ENCODE assay signal across 9 mouse cellular contexts in genomic region chr11:104233574-104234206, GRCm38 (mm10). TPM values are rescaled to one million over a fixed set of nuclear protein-coding genes. Genes with fewer than 3 reads are reported as not detected.
DNase-seq lines count a peak whose midpoint lies in the region; ATAC-seq lines count a peak whose summit lies in the region.
"Had no signal": no experiment of that assay in that cellular context is flagged by ENCODE, and none has a peak within 500 bp of the region (broad histone marks: within the 10 kb centered on the region; RNA-seq: fewer than 3 reads in every experiment).

No protein-coding gene starts in this region.

- no peaks in the 10 kb centered on the region for H3K36me3 ChIP-seq in kidney, embryonic 14.5 days (ENCODE audit: control insufficient read depth, insufficient read depth, low read length)
- H3K36me3 ChIP-seq in forebrain, embryonic 16.5 days (ENCODE audit: control insufficient read depth, insufficient read depth) = no peaks in the 10 kb centered on the region
- no peaks in the 10 kb centered on the region for H3K36me3 ChIP-seq in midbrain, embryonic 11.5 days (ENCODE audit: control insufficient read depth, insufficient read depth, low read length)

- no peaks in the 10 kb centered on the region for H3K9me3 ChIP-seq in kidney, embryonic 14.5 days (ENCODE audit: control insufficient read depth, low read length)
- H3K9me3 ChIP-seq in forebrain, embryonic 16.5 days (ENCODE audit: control insufficient read depth, low read length) = no peaks in the 10 kb centered on the region
- no peaks in the 10 kb centered on the region for H3K9me3 ChIP-seq in midbrain, embryonic 11.5 days (ENCODE audit: control insufficient read depth, low read length)

- H3K9ac ChIP-seq in kidney, embryonic 14.5 days (ENCODE audit: low read depth, low read length) = no peak overlapping the region; the same call in 1 of the 2 replicates
- peak overlapping the region; percentile 94 for H3K9ac ChIP-seq in forebrain, embryonic 16.5 days (replicated peaks; ENCODE audit: low read depth, low read length)
- peak overlapping the region; percentile 36; the same call in 1 of the 2 replicates for H3K9ac ChIP-seq in midbrain, embryonic 11.5 days (ENCODE audit: low read length)

- no peak for ATAC-seq in kidney, embryonic 14.5 days (ENCODE audit: low FRiP score, low TSS enrichment)
- ATAC-seq in forebrain, embryonic 16.5 days = no peak
- no peak for ATAC-seq in midbrain, embryonic 11.5 days (ENCODE audit: low FRiP score)
- ATAC-seq in activated CD4-positive, CD25-positive, alpha-beta regulatory T cell, adult 4 months = no peak
- ATAC-seq in granulocyte monocyte progenitor cell, adult 5-6 weeks (replicated peaks; ENCODE audit: poor library complexity, severe bottlenecking) = no peak

- peak overlapping the region; percentile 6; the same call in 1 of the 2 replicates for H3K4me3 ChIP-seq in kidney, embryonic 14.5 days (ENCODE audit: low read length)
- peak overlapping the region; percentile 88 for H3K4me3 ChIP-seq in forebrain, embryonic 16.5 days (replicated peaks; ENCODE audit: low read length)
- peak overlapping the region; percentile 59 for H3K4me3 ChIP-seq in midbrain, embryonic 11.5 days (ENCODE audit: low read depth, low read length)

- H3K4me2 ChIP-seq in kidney, embryonic 14.5 days (replicated peaks; ENCODE audit: low read depth, low read length) = no peak overlapping the region; the same call in 1 of the 2 replicates
- peak overlapping the region; percentile 81 for H3K4me2 ChIP-seq in forebrain, embryonic 16.5 days (ENCODE audit: low read length)
- peak overlapping the region; percentile 93 for H3K4me2 ChIP-seq in midbrain, embryonic 11.5 days

- H3K4me1 ChIP-seq in kidney, embryonic 14.5 days (ENCODE audit: control insufficient read depth, insufficient read depth, low read length) = peaks cover 20% of the 10 kb centered on the region
- H3K4me1 ChIP-seq in forebrain, embryonic 16.5 days (replicated peaks; ENCODE audit: control insufficient read depth, insufficient read depth, low read length) = peaks cover 55% of the 10 kb centered on the region
- H3K4me1 ChIP-seq in midbrain, embryonic 11.5 days (ENCODE audit: control insufficient read depth, insufficient read depth, low read length) = peaks cover 22% of the 10 kb centered on the region

- no peak overlapping the region for H3K27ac ChIP-seq in kidney, embryonic 14.5 days (ENCODE audit: low read depth, low read length)
- H3K27ac ChIP-seq in forebrain, embryonic 16.5 days (ENCODE audit: low read length) = peak overlapping the region; percentile 96
- H3K27ac ChIP-seq in midbrain, embryonic 11.5 days (ENCODE audit: low read depth, low read length) = no peak overlapping the region

- H3K27me3 ChIP-seq in kidney, embryonic 14.5 days (ENCODE audit: control insufficient read depth, insufficient read depth, low read length) = peaks cover 47% of the 10 kb centered on the region
- H3K27me3 ChIP-seq in forebrain, embryonic 16.5 days (replicated peaks; ENCODE audit: control insufficient read depth, insufficient read depth, low read length) = peaks cover 4% of the 10 kb centered on the region; the same call in 1 of the 2 replicates
- peaks cover 48% of the 10 kb centered on the region for H3K27me3 ChIP-seq in midbrain, embryonic 11.5 days (ENCODE audit: control insufficient read depth, insufficient read depth, low read length)

- no peak for DNase-seq in kidney, postnatal 4 days
- peak; percentile 58 for DNase-seq in cerebellum, adult 8-10 months
- DNase-seq in midbrain, embryonic 11.5 days (ENCODE audit: low spot score, missing footprints) = peak; percentile 91
- DNase-seq in kidney, adult 11 months = no peak

- 3% methylated on average over 30 of the region's 30 CpGs for WGBS in kidney, embryonic 14.5 days
- 2% methylated on average over 30 of the region's 30 CpGs for WGBS in forebrain, embryonic 16.5 days
- 3% methylated on average over 30 of the region's 30 CpGs for WGBS in midbrain, embryonic 11.5 days

RNA-seq across cellular contexts. Expression of gene Mapt, which starts 2.5 kb away (rescaled TPM):
- 4.7 and 5.0 TPM in 2 replicates for polyA plus RNA-seq in kidney, embryonic 14.5 days (2014; fragmentation: Nextera tagmentation; extraction: Ambion mirVana)
- polyA plus RNA-seq in forebrain, embryonic 16.5 days (2015; fragmentation: Nextera tagmentation; extraction: Ambion mirVana) = 754 and 864 TPM in 2 replicates
- 70.9 and 71.6 TPM in 2 replicates for polyA plus RNA-seq in midbrain, embryonic 11.5 days (2014; fragmentation: Nextera tagmentation; extraction: Ambion mirVana)
- polyA plus RNA-seq in activated CD4-positive, CD25-positive, alpha-beta regulatory T cell, adult 4 months (2017; shearing (Covaris generic)) = 1 to 10 TPM in 1 of 2 experiments, not detected in 1; 1.5 TPM
- total RNA-seq in granulocyte monocyte progenitor cell, adult 5-6 weeks (2014; fragmentation: Nextera tagmentation) = not detected in 2 replicates
- not detected in 2 replicates for total RNA-seq in granulocyte monocyte progenitor cell, adult 5-6 weeks (2017)
- total RNA-seq: hematopoietic stem cell, adult 5-6 weeks had no signal

RNA-seq across cellular contexts. Expression of gene Sppl2c, which starts 47.6 kb away (rescaled TPM):
- polyA plus RNA-seq in kidney, embryonic 14.5 days (2014; fragmentation: Nextera tagmentation; extraction: Ambion mirVana) = not detected in 2 replicates
- not detected in 2 replicates for polyA plus RNA-seq in forebrain, embryonic 16.5 days (2015; fragmentation: Nextera tagmentation; extraction: Ambion mirVana)
- not detected in 2 replicates for polyA plus RNA-seq in midbrain, embryonic 11.5 days (2014; fragmentation: Nextera tagmentation; extraction: Ambion mirVana)
- not detected for polyA plus RNA-seq in activated CD4-positive, CD25-positive, alpha-beta regulatory T cell, adult 4 months (2017; shearing (Covaris generic))
- not detected in 2 replicates for total RNA-seq in granulocyte monocyte progenitor cell, adult 5-6 weeks (2014; fragmentation: Nextera tagmentation)
- total RNA-seq in granulocyte monocyte progenitor cell, adult 5-6 weeks (2017) = not detected in 2 replicates
- total RNA-seq: hematopoietic stem cell, adult 5-6 weeks had no signal

Comparison
In these comparisons a context has a peak if more than half of its experiments do, and no peak if none do; other contexts are left out.
1. H3K4me3 ChIP-seq: peak in every context shown above with its lines; median percentile 88 in forebrain, embryonic 16.5 days; 59 in midbrain, embryonic 11.5 days; 6 in kidney, embryonic 14.5 days.
2. DNase-seq: peak in cerebellum, adult 8-10 months (single experiment) and midbrain, embryonic 11.5 days (single experiment); none in kidney, postnatal 4 days (0 of 2) and kidney, adult 11 months (single experiment).
3. RNA of gene Mapt, which starts 2.5 kb away (polyA plus RNA-seq): 754 to 864 TPM in forebrain, embryonic 16.5 days and 70.9 to 71.6 TPM in midbrain, embryonic 11.5 days; 4.7 to 5.0 TPM in kidney, embryonic 14.5 days and 1.5 TPM in activated CD4-positive, CD25-positive, alpha-beta regulatory T cell, adult 4 months; every median in the first group is over 10 times any median in the second.